Mouse (Mus musculus) c-Kit-positive CD71-positive TER-119-positive erythroid progenitor cells, embryonic 14.5 days (primary cell): ENCODE measurements around the gene Mthfr.

ENCODE experiments used
- DNase-seq: peaks from one replicate; pipeline ENCODE4 v3.0.0-alpha.2; 2013; ENCODE audit warnings: low spot score

The Mthfr gene

GRCm38 (mm10) chr4:148089166-148089565, 50.3 kb downstream of the Mthfr start:
- DNase-seq: no peak

DNA sequence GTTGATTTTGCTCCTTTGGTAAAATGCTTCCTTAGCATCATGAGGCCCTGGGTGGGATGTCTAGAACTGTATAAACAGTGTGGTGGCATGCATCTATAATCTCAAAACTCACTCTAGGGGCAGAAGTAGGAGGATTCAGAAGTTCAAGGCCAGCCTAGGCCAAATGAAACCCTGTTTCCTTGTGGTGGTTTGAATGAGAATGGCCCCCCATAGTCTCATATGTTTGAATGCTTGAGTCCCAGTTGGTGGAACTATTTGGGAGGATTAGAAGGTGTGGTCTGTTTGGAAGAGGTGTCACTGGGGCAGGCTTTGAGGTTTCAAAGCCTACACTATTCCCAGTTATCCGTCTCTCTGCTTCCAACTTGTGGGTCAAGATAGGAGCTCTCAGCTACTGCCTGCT, 52.3 kb downstream of the Mthfr start:
- DNase-seq: no peak

DNA sequence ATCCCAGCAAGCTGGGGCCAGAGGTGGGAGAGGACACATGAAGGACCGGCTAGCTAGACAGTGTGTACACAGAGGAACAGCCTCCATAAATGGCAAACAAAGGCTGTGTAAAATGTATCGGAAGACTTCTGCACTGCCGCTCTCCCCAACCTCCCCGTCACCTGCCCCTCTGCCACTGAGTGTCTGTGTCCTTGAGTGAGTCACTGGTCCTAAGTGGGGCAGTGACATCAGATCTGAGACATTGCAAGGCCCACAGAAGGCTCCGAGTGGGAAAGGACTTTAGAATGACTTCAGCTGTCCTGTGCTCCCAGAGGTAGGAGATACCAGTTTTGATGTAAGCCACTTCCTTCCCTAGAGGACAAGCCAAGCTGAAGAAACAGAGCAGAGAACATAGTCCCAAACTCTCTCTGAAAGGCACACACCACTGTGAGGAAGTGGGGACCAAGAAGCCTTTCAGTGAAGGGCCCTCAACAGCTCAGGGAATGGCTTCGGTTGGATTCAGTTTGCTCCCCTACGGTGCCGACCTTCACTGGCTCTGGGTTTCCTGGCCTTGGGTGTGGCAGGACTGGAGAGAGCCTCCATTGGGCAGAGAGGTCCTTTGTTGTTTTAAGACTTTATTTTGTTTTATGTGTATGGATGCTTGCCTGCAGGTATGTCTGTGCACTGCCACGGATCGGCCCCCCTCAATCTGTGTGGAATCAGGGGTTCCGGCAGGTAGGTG, 53.8 kb downstream of the Mthfr start:
- DNase-seq: no peak

GRCm38 (mm10) chr4:148094161-148094560, 55.3 kb downstream of the Mthfr start:
- DNase-seq: no peak

DNA sequence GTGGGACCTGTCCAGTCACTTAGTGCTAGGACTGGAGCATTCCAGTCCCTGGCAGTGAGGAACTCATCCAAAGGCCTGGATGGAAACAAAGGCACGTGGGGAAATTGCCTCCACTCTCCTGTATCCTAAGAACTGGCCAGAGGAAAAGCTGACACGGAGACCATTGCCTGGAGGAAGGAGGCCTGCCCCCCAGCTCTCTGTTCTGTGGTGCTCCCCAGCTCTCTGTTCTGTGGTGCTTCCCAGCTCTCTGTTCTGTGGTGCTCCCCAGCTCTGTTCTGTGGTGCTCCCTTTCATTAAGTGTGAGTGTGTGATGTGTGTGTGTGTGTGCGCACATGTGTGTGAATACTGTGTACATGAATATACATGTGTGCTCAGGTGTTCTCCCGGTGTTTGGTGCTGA, 56.2 kb downstream of the Mthfr start:
- no peak for DNase-seq

GRCm38 (mm10) chr4:148097936-148098335, 59.1 kb downstream of the Mthfr start:
- DNase-seq: no peak

DNA sequence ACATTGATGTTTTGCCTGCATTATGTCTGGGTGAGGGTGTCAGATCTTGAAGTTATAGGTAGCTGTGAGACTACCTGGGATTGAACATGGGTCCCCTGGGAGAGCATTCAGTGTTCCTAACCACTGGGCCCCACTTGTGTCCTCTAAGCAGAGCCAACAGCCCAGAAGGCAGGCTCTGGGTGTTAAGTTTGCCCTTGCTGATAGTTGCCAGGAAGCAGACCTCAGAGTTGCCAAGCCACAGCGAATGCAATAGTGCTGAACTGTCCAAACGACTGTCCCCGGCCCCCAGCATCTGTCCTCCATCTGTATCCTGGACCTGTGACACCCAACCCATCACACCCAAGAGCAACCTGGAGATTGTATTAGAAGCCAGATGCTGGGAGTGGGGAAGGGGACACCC, 59.8 kb downstream of the Mthfr start:
- no peak for DNase-seq

GRCm38 (mm10) chr4:148101801-148102527, 63.1 kb downstream of the Mthfr start:
- no peak for DNase-seq

- no peak for DNase-seq
Observed at GRCm38 (mm10) chr4:148104146-148104545, 65.3 kb downstream of the Mthfr start.

DNA sequence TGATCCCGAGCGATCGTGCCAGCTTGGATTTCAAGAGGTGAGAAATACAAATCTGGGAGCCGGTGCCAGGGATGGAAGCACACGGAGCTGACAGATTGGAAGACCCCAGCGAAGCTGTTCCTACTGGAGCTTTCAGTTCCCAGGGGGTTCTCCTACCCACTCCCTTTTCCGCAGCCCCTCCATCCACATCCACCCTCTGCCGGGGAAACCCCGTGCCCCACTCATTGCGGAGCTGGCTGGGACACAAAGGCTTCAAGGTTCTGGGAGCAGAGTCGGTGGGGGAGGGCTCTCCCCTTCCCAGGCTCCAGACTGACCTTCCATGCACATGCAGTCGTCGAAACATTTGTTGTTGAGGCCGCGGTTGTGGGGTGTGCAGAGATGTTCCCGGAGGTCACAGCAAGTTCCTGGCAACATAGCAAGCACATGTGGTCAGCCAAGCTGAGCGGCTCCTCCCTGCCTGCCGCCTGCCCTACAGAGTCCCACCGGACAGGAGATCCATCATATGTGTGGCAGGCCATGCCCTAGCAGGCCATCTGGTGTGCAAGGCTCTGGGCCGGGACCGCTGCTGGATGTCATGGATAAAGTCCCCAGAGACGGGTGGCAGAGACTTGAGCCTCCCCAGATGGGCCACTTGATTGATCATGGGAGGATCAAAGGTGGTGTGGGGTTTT, 68.9 kb downstream of the Mthfr start:
- no peak for DNase-seq

- DNase-seq: no peak
Observed at GRCm38 (mm10) chr4:148108565-148109100, 69.8 kb downstream of the Mthfr start.
